Mouse (Mus musculus) ES-E14 (cell line): ENCODE measurements around the gene Slc25a51. TPM values are rescaled to one million over a fixed set of nuclear protein-coding genes. Genes with fewer than 3 reads are reported as not detected.

ENCODE experiments used
- DNase-seq: peaks from one replicate; pipeline ENCODE4 v3.0.0-alpha.2; 2013; ENCODE audit warnings: low read depth, low spot score
- H3K27ac ChIP-seq: 2 replicates; pipeline ENCODE4 v1.5.1; 2012; ENCODE audit warnings: low read depth, mild to moderate bottlenecking, low read length, moderate library complexity, mixed read lengths; ENCODE audit not compliant: poor library complexity, insufficient read depth, severe bottlenecking
- H3K36me3 ChIP-seq: 2 replicates; pipeline ENCODE4 v1.6.1; 2012; ENCODE audit warnings: mild to moderate bottlenecking, low read length, moderate library complexity, mixed read lengths; ENCODE audit not compliant: control insufficient read depth, poor library complexity, insufficient read depth, severe bottlenecking
- H3K4me1 ChIP-seq, 2 experiments: fragments of 150-350 bp in 1 of 2; sonication (generic) in 1 of 2; 2 replicates each; pipeline ENCODE4 v1.6.1; 2012; ENCODE audit warnings: low read length in 2 of 2, mild to moderate bottlenecking in 1 of 2, mixed read lengths in 1 of 2; ENCODE audit not compliant: control insufficient read depth in 2 of 2, insufficient read depth in 2 of 2, poor library complexity in 1 of 2
- H3K4me3 ChIP-seq, 2 experiments: fragments of 150-350 bp in 1 of 2; sonication (generic) in 1 of 2; 2 replicates each; pipeline ENCODE4 v1.5.1; 2012; ENCODE audit warnings: low read length in 2 of 2, low read depth in 1 of 2, mild to moderate bottlenecking in 1 of 2, mixed read lengths in 1 of 2; ENCODE audit not compliant: insufficient read depth in 1 of 2, poor library complexity in 1 of 2, severe bottlenecking in 1 of 2
- H3K9ac ChIP-seq: 2 replicates; pipeline ENCODE4 v1.6.1; 2012; ENCODE audit warnings: low read depth, mild to moderate bottlenecking, low read length, mixed read lengths; ENCODE audit not compliant: poor library complexity, insufficient read depth, severe bottlenecking
- H3K9me3 ChIP-seq: fragments of 150-350 bp; sonication (generic); 2 replicates; pipeline ENCODE4 v1.6.1; 2012; ENCODE audit warnings: low read depth, mild to moderate bottlenecking, low read length; ENCODE audit not compliant: control insufficient read depth, insufficient read depth
- CHD2 ChIP-seq: IDR thresholded peaks from 2 replicates; pipeline ENCODE4 v1.6.1; 2014; ENCODE audit warnings: mild to moderate bottlenecking, low read depth, low read length, inconsistent platforms
- HCFC1 ChIP-seq: IDR thresholded peaks from 2 replicates; pipeline ENCODE4 v1.6.1; 2012; ENCODE audit warnings: low read length, inconsistent platforms, borderline replicate concordance; ENCODE audit not compliant: insufficient read depth
- MAFK ChIP-seq: IDR thresholded peaks from 2 replicates; pipeline ENCODE4 v1.6.1; 2014; ENCODE audit warnings: mild to moderate bottlenecking, low read depth, low read length, inconsistent platforms; ENCODE audit not compliant: insufficient read depth
- ZC3H11A ChIP-seq: IDR thresholded peaks from 2 replicates; pipeline ENCODE4 v1.6.1; 2012; ENCODE audit warnings: low read depth, mild to moderate bottlenecking, inconsistent platforms, low read length, borderline replicate concordance
- ZNF384 ChIP-seq: IDR thresholded peaks from 2 replicates; pipeline ENCODE4 v1.6.1; 2012; ENCODE audit warnings: low read depth, low read length, inconsistent platforms
- in situ Hi-C, 2 experiments: fragments of 600-800 bp; cut with MboI; formaldehyde crosslinking; loops; one replicate each; pipeline ENCODE4 v1.15.1; 2025; ENCODE audit warnings: low sequenced_read_pairs in 2 of 2, inconsistent platforms in 1 of 2; ENCODE audit not compliant: unreplicated experiment in 2 of 2
- total RNA-seq: library from RNA; depleted of rRNA; stranded (reverse); fragments of 300-350 nt; gene quantifications from 2 replicates; pipeline ENCODE4 v1.2.3, GENCODE M21; 2012

Slc25a51 gene
- total RNA-seq, 1 experiment: 38.1 TPM

DNA sequence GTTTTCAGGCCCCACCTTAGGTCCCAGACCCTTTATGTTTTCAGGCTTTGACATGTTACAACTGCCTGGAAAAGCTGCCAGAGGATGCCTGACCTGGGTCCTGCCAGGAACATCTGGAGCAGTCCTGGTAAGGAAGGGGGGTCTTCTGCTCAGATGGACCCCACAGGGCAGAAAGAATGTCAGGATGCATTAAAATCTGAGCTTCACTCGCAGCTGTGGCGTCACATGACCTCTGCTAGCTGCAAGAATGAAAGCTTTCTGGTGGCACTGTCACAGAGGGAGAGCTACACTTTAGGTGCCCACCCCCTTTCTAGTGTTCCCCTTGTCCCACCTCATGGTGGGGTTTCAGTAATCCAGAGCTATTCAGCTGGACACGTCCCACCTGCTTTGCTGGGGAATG is 28.4 kb upstream of the Slc25a51 start:
- TF ChIP-seq MAFK: no peak
- TF ChIP-seq CHD2: no peak
- TF ChIP-seq HCFC1: no peak
- no peak for TF ChIP-seq ZC3H11A
- TF ChIP-seq ZNF384: no peak
- H3K27ac ChIP-seq: no peak overlapping the region
- in situ Hi-C loops: no loop called here
- no peak for DNase-seq
- no peaks in the 10 kb centered on the region for H3K9me3 ChIP-seq
- H3K4me1 ChIP-seq: no peaks in the 10 kb centered on the region; a peak in 1 of 4 replicates
- no peak overlapping the region for H3K4me3 ChIP-seq
- no peak overlapping the region for H3K9ac ChIP-seq
- peaks cover 9% of the 10 kb centered on the region; the same call in 1 of the 2 replicates for H3K36me3 ChIP-seq

DNA sequence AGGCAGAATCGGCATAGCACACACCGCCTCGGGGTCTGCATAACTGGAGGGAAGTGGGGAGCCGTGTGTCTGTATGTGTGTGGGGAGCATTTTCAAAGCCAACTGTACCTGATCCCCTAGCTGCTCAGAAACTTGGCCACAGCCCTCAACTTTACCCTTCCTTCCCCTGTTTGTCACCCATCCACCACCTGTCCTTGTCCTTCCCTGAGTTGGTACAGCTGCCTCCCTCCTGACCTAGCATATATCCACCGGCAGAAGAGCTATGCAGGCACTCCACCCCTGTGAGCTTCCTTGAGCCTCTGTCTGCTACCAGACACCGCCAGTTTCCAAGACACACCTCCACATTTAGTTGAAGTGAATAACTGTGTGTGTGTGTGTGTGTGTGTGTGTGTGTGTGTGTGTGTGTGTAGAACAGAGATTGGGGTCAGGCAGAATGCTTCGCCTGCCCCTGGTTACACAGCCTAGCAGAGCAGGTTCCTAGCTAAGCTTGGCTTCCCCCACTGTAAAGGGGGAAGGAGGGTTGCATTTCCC is 27.9 kb upstream of the Slc25a51 start:
- Histone ChIP-seq H3K36me3 (peaks cover 10% of the 10 kb centered on the region; the same call in 1 of the 2 replicates), H3K4me1 (no peaks in the 10 kb centered on the region; a peak in 1 of 4 replicates), H3K9me3 (no peaks in the 10 kb centered on the region), H3K9ac (no peak overlapping the region), H3K27ac (no peak overlapping the region), H3K4me3 (no peak overlapping the region)
- in situ Hi-C loops: no loop called here
- no peak for DNase-seq
- TF ChIP-seq HCFC1 (no peak), ZC3H11A (no peak), ZNF384 (no peak), CHD2 (no peak), MAFK (no peak)

DNA sequence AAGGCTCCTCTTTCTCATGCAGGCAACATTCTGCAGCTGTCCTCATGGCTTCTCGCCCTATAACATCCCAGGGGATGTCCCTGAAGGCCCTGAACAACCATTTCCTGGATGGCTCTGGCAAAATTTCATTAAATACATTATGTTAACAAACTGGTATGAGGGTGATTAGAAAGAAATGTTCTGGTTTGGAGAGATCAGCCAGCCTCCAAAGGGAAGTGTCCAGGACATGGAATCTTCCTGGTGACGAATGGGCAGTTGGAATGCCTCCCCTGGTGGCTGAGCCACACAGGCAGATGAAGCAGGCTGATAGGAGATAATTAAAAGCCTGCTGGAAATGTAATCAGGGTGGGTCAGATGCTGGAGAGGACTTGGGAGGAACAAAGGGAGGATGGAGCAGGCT is 27.3 kb upstream of the Slc25a51 start:
- H3K36me3 ChIP-seq: peaks cover 10% of the 10 kb centered on the region; the same call in 1 of the 2 replicates
- no peak for DNase-seq
- no peaks in the 10 kb centered on the region; a peak in 1 of 4 replicates for H3K4me1 ChIP-seq
- TF ChIP-seq ZNF384 (no peak), MAFK (no peak), ZC3H11A (no peak), CHD2 (no peak), HCFC1 (no peak)
- H3K4me3 ChIP-seq: no peak overlapping the region
- no peak overlapping the region for H3K9ac ChIP-seq
- in situ Hi-C loops: no loop called here
- H3K27ac ChIP-seq: no peak overlapping the region
- H3K9me3 ChIP-seq: no peaks in the 10 kb centered on the region

DNA sequence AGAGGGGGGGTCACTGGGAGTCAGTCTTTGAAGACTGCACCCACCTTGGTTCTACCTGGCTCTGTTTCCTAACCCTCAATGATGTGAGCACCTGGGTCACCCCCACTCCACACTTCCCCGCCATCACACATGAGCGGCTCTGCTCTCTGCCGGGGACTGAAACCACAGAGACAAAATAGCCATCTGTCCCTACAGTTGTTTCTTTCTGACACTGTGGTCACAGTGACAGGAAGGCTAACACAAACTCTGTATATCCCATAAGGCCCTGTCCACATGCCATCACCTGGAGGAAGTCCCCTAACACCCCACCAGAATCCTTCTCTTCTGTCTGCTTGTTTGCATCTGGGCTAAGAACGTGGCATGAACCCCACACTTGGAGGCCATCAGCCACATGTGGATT is 26.1 kb upstream of the Slc25a51 start:
- peaks cover 7% of the 10 kb centered on the region; the same call in 1 of the 2 replicates for H3K36me3 ChIP-seq
- H3K9ac ChIP-seq: no peak overlapping the region
- no peak for DNase-seq
- no peak overlapping the region for H3K4me3 ChIP-seq
- H3K9me3 ChIP-seq: no peaks in the 10 kb centered on the region
- H3K4me1 ChIP-seq: no peaks in the 10 kb centered on the region; a peak in 1 of 4 replicates
- no peak overlapping the region for H3K27ac ChIP-seq
- TF ChIP-seq ZNF384: no peak
- TF ChIP-seq MAFK: no peak
- TF ChIP-seq CHD2: no peak
- TF ChIP-seq ZC3H11A: no peak
- TF ChIP-seq HCFC1: no peak
- in situ Hi-C loops: no loop called here

DNA sequence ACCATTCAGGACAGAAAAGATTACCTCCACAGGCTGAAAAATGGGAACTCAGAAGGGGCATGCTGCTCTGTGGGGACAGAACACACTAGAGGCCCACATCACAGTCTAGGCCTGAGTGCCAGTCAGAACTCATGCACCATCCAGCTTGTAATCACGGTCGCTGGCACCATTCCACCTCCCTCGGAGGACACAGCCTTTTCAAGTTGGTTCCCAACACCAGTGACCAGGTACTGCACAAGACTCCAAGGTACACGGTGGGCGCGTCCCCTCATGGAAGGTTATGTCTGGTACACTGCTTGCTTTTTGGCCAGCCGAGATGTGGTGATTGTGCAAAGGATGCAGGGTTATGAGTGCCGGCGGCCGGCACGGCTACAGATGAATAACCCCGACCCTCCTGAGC is 25.5 kb upstream of the Slc25a51 start:
- Histone ChIP-seq H3K36me3 (peaks cover 7% of the 10 kb centered on the region; the same call in 1 of the 2 replicates), H3K9me3 (no peaks in the 10 kb centered on the region), H3K9ac (no peak overlapping the region), H3K27ac (no peak overlapping the region), H3K4me1 (no peaks in the 10 kb centered on the region; a peak in 1 of 4 replicates), H3K4me3 (no peak overlapping the region)
- no peak for DNase-seq
- in situ Hi-C loops: no loop called here
- TF ChIP-seq MAFK (no peak), HCFC1 (no peak), ZC3H11A (no peak), CHD2 (no peak), ZNF384 (no peak)
